Mouse (Mus musculus): ENCODE data around the gene Mrpl12. TPM values are rescaled to one million over a fixed set of nuclear protein-coding genes. Genes with fewer than 3 reads are reported as not detected.

Gene Mrpl12
- 218 TPM for polyA plus RNA-seq (2012; fragmentation: generic; extraction: Trizol)

GRCm38 (mm10) chr11:120484265-120484981, at the start of gene Mrpl12:
Gene Mrpl12, plus strand, starts transcription at chr11:120484613.
- peak within 1 kb of the TSS; percentile 90 for H3ac ChIP-seq (ENCODE audit: control insufficient read depth, insufficient read length)
- peaks cover 24% of the 10 kb centered on the region for H3K79me2 ChIP-seq (ENCODE audit: control insufficient read depth, insufficient read depth)
- TF ChIP-seq TCF12 (IDR thresholded peaks at IDR 0.05; ENCODE audit: insufficient read depth, poor library complexity, severe bottlenecking) = no peak
- TF ChIP-seq MYOG (IDR thresholded peaks at IDR 0.05; ENCODE audit: control insufficient read depth in 1 of 3, insufficient read depth in 1 of 3, insufficient read length in 2 of 3, low read depth in 2 of 3) = peak in 2 of 3 experiments; percentile 12 to 59
- no peak for TF ChIP-seq MAX (IDR thresholded peaks at IDR 0.05; ENCODE audit: low read depth)
- TF ChIP-seq MYOD1 (IDR thresholded peaks at IDR 0.05; ENCODE audit: control insufficient read depth in 1 of 3, insufficient read length in 2 of 3, low read depth in 2 of 3) = no peak
- peak; percentile 84 for TF ChIP-seq POLR2A (IDR thresholded peaks at IDR 0.05; ENCODE audit: insufficient read length, low read depth)
- no peak for TF ChIP-seq USF1 (IDR thresholded peaks at IDR 0.05; ENCODE audit: low read depth)
- no peak for TF ChIP-seq E2F4 (IDR thresholded peaks at IDR 0.05; ENCODE audit: insufficient read depth)
- no peak for TF ChIP-seq TCF3 (IDR thresholded peaks at IDR 0.05; ENCODE audit: insufficient read length, low read depth)
- TF ChIP-seq POLR2AphosphoS2 (IDR thresholded peaks at IDR 0.05; ENCODE audit: insufficient read length, low read depth) = peak; percentile 90
- TF ChIP-seq CEBPB (IDR thresholded peaks at IDR 0.05; ENCODE audit: insufficient read depth, poor library complexity, severe bottlenecking) = no peak
- TF ChIP-seq REST (IDR thresholded peaks at IDR 0.05; ENCODE audit: insufficient read depth, insufficient read length) = no peak
- TF ChIP-seq SRF (IDR thresholded peaks at IDR 0.05; ENCODE audit: control insufficient read depth, insufficient read length, low read depth) = peak; percentile 79
- H3K36me3 ChIP-seq (ENCODE audit: control insufficient read depth, insufficient read depth) = peaks cover 28% of the 10 kb centered on the region
- H3K4me2 ChIP-seq (ENCODE audit: low read depth) = peak within 1 kb of the TSS; percentile 92
- peak within 1 kb of the TSS; percentile 91 for H3K4me3 ChIP-seq
- no peaks in the 10 kb centered on the region for H3K27me3 ChIP-seq (ENCODE audit: control insufficient read depth, insufficient read depth, insufficient read length)

- peaks cover 44% of the 10 kb centered on the region for H3K79me2 ChIP-seq (ENCODE audit: control insufficient read depth, insufficient read depth)
- H3K27me3 ChIP-seq (ENCODE audit: control insufficient read depth, insufficient read depth, insufficient read length) = no peaks in the 10 kb centered on the region
- H3ac ChIP-seq (ENCODE audit: control insufficient read depth, insufficient read length) = peak within 1 kb of the TSS; percentile 28
- H3K4me2 ChIP-seq (ENCODE audit: low read depth) = peak within 1 kb of the TSS; percentile 98
- no peak for TF ChIP-seq SRF (IDR thresholded peaks at IDR 0.05; ENCODE audit: control insufficient read depth, insufficient read length, low read depth)
- TF ChIP-seq MYOG (IDR thresholded peaks at IDR 0.05; ENCODE audit: control insufficient read depth in 1 of 3, insufficient read depth in 1 of 3, insufficient read length in 2 of 3, low read depth in 2 of 3) = peak in 2 of 3 experiments; percentile 29 to 52
- no peak for TF ChIP-seq TCF12 (IDR thresholded peaks at IDR 0.05; ENCODE audit: insufficient read depth, poor library complexity, severe bottlenecking)
- TF ChIP-seq POLR2AphosphoS2 (IDR thresholded peaks at IDR 0.05; ENCODE audit: insufficient read length, low read depth) = peak; percentile 58
- peak; percentile 56 for TF ChIP-seq E2F4 (IDR thresholded peaks at IDR 0.05; ENCODE audit: insufficient read depth)
- TF ChIP-seq POLR2A (IDR thresholded peaks at IDR 0.05; ENCODE audit: insufficient read length, low read depth) = peak; percentile 86
- peak in 1 of 3 experiments; percentile 37 for TF ChIP-seq MYOD1 (IDR thresholded peaks at IDR 0.05; ENCODE audit: control insufficient read depth in 1 of 3, insufficient read length in 2 of 3, low read depth in 2 of 3)
- TF ChIP-seq CEBPB (IDR thresholded peaks at IDR 0.05; ENCODE audit: insufficient read depth, poor library complexity, severe bottlenecking) = no peak
- peak within 1 kb of the TSS; percentile 85 for H3K4me3 ChIP-seq
- peaks cover 8% of the 10 kb centered on the region for H3K36me3 ChIP-seq (ENCODE audit: control insufficient read depth, insufficient read depth)
These were observed 47.1 kb upstream of the Mrpl12 start, which contains the start of gene Nploc4 for GRCm38 (mm10) chr11:120437152-120437856. Gene Nploc4, minus strand, starts transcription at chr11:120437708.

GRCm38 (mm10) chr11:120437857-120438385, 46.5 kb upstream of the Mrpl12 start:
- TF ChIP-seq SRF (IDR thresholded peaks at IDR 0.05; ENCODE audit: control insufficient read depth, insufficient read length, low read depth) = no peak
- no peak for TF ChIP-seq TCF3 (IDR thresholded peaks at IDR 0.05; ENCODE audit: insufficient read length, low read depth)
- no peak for TF ChIP-seq REST (IDR thresholded peaks at IDR 0.05; ENCODE audit: insufficient read depth, insufficient read length)
- TF ChIP-seq CEBPB (IDR thresholded peaks at IDR 0.05; ENCODE audit: insufficient read depth, poor library complexity, severe bottlenecking) = no peak
- TF ChIP-seq USF1 (IDR thresholded peaks at IDR 0.05; ENCODE audit: low read depth) = no peak
- no peak for TF ChIP-seq POLR2AphosphoS2 (IDR thresholded peaks at IDR 0.05; ENCODE audit: insufficient read length, low read depth)
- TF ChIP-seq TCF12 (IDR thresholded peaks at IDR 0.05; ENCODE audit: insufficient read depth, poor library complexity, severe bottlenecking) = no peak
- no peak for TF ChIP-seq E2F4 (IDR thresholded peaks at IDR 0.05; ENCODE audit: insufficient read depth)
- TF ChIP-seq POLR2A (IDR thresholded peaks at IDR 0.05; ENCODE audit: insufficient read length, low read depth) = no peak
- TF ChIP-seq MYOD1 (IDR thresholded peaks at IDR 0.05; ENCODE audit: control insufficient read depth in 1 of 3, insufficient read length in 2 of 3, low read depth in 2 of 3) = no peak
- TF ChIP-seq MYOG (IDR thresholded peaks at IDR 0.05; ENCODE audit: control insufficient read depth in 1 of 3, insufficient read depth in 1 of 3, insufficient read length in 2 of 3, low read depth in 2 of 3) = no peak
- H3ac ChIP-seq (ENCODE audit: control insufficient read depth, insufficient read length) = peak overlapping the region; percentile 28
- H3K27me3 ChIP-seq (ENCODE audit: control insufficient read depth, insufficient read depth, insufficient read length) = no peaks in the 10 kb centered on the region
- peak overlapping the region; percentile 85 for H3K4me3 ChIP-seq
- H3K79me2 ChIP-seq (ENCODE audit: control insufficient read depth, insufficient read depth) = peaks cover 40% of the 10 kb centered on the region
- peak overlapping the region; percentile 68 for H3K4me2 ChIP-seq (ENCODE audit: low read depth)
- H3K36me3 ChIP-seq (ENCODE audit: control insufficient read depth, insufficient read depth) = peaks cover 8% of the 10 kb centered on the region

- TF ChIP-seq MYOG (IDR thresholded peaks at IDR 0.05; ENCODE audit: control insufficient read depth in 1 of 3, insufficient read depth in 1 of 3, insufficient read length in 2 of 3, low read depth in 2 of 3) (no peak), MYOD1 (IDR thresholded peaks at IDR 0.05; ENCODE audit: control insufficient read depth in 1 of 3, insufficient read length in 2 of 3, low read depth in 2 of 3) (no peak), TCF12 (IDR thresholded peaks at IDR 0.05; ENCODE audit: insufficient read depth, poor library complexity, severe bottlenecking) (no peak), USF1 (IDR thresholded peaks at IDR 0.05; ENCODE audit: low read depth) (no peak), CEBPB (IDR thresholded peaks at IDR 0.05; ENCODE audit: insufficient read depth, poor library complexity, severe bottlenecking) (no peak)
- Histone ChIP-seq H3K36me3 (ENCODE audit: control insufficient read depth, insufficient read depth) (no peaks in the 10 kb centered on the region), H3K4me3 (no peak within 1 kb of the TSS), H3K79me2 (ENCODE audit: control insufficient read depth, insufficient read depth) (no peaks in the 10 kb centered on the region), H3K27me3 (ENCODE audit: control insufficient read depth, insufficient read depth, insufficient read length) (peaks cover 5% of the 10 kb centered on the region), H3K4me2 (ENCODE audit: low read depth) (no peak within 1 kb of the TSS), H3ac (ENCODE audit: control insufficient read depth, insufficient read length) (no peak within 1 kb of the TSS)
These were observed 42.1 kb upstream of the Mrpl12 start, which contains the start of gene Tspan10 for GRCm38 (mm10) chr11:120442344-120442743. Gene Tspan10, plus strand, starts transcription at chr11:120442644.
